Mouse (Mus musculus): ENCODE results near the gene Zfp704.

- no peak for TF ChIP-seq CTCF (conservative IDR thresholded peaks at IDR 0.05 in 1 of 2, IDR thresholded peaks at IDR 0.05 in 1 of 2; ENCODE audit: low read depth in 2 of 2, low read length in 2 of 2)
- TF ChIP-seq POLR2AphosphoS2 (IDR thresholded peaks at IDR 0.05; ENCODE audit: low read depth, low read length): no peak
- TF ChIP-seq USF1 (IDR thresholded peaks at IDR 0.05; ENCODE audit: low read depth, low read length): no peak
- no peak for TF ChIP-seq POLR2A (IDR thresholded peaks at IDR 0.05; ENCODE audit: low read depth, low read length)
- no peak for TF ChIP-seq EP300 (IDR thresholded peaks at IDR 0.05; ENCODE audit: low read length)
- TF ChIP-seq HCFC1 (IDR thresholded peaks at IDR 0.05; ENCODE audit: low read depth, low read length): no peak
- no peak for TF ChIP-seq ZC3H11A (IDR thresholded peaks at IDR 0.05; ENCODE audit: low read depth, low read length)
- TF ChIP-seq CHD2 (IDR thresholded peaks at IDR 0.05; ENCODE audit: low read length): no peak
Measured at GRCm38 (mm10) chr3:9475501-9475900, 134.4 kb downstream of the Zfp704 start.

Data from CH12.LX (cell line).